Mouse (Mus musculus) adrenal gland, adult (tissue): ENCODE data around the gene Cd209b.
A peak's percentile ranks its signal among the peaks of the same experiment; 100 is the strongest.

Source experiments
- DNase-seq, 2 experiments: peaks; one replicate each; pipeline ENCODE4 v3.0.0; 2022 to 2023; ENCODE audit warnings: low spot score in 1 of 2; ENCODE audit not compliant: inconsistent age in 2 of 2

The Cd209b gene

DNA sequence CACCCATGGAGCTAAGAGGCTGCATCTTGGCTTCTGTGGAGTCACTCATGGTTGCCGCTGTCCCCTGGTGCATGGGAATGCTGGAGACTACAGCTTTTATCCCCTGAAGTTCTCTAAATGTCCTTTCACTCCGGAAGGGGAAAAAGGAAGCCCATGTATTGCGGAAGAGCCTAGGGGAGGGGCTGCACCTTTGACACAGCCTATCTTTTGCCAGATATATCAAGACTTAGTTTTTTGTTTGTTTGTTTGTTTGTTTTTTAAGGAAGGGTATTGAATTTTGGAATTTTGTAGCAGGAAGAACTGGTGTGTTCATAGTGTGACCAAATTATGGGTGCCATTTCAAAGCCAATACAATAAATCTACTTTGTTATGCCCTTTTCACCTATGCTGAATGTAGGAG, at the start of gene Cd209b:
Gene Cd209b, minus strand, starts transcription at position 101 of the 400 bp plus-strand sequence.
- DNase-seq: no peak

DNA sequence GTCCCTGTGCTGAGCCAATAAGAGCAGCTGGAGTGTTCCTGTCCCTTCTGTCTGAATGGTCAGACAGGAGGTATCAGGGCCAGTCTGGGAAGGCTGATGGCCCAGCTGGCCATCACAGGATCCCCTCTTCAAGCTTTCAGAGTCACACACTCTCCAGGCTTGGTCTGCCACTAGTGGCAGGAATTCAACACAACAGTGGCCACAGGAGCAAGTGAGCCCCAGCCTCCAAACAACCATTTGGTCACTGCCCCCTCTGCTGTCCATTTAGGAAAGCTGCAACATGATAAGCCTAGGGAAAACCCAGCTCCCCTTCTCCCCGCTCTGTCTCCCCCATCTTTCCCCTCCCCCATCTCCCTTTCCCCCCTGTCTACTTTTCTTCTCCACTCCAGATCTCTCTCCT, 29.4 kb upstream of the Cd209b start:
- DNase-seq: peak; percentile 8 to 54

DNA sequence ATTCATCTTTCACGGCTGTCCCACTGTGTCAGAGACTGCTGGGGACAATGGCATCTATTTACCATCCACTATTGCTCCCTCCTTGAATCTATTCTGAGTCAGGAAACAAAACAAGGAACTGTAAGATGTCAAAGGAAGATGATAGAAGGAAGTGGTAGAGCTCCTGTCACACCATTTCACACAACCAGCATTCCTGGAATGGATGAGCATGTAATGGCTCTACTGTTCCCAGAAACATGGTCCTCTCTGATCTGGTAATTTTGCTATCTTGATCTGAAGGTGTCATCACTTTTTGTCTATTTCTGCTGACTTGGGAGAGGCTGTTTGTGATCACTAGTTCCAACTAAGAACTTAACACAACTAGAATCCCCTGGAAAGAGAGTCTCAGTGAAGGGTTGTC, 28.0 kb upstream of the Cd209b start, which contains the start of gene Cd209c:
Gene Cd209c, minus strand, starts transcription at position 101 of the 400 bp plus-strand sequence.
- no peak for DNase-seq

DNA sequence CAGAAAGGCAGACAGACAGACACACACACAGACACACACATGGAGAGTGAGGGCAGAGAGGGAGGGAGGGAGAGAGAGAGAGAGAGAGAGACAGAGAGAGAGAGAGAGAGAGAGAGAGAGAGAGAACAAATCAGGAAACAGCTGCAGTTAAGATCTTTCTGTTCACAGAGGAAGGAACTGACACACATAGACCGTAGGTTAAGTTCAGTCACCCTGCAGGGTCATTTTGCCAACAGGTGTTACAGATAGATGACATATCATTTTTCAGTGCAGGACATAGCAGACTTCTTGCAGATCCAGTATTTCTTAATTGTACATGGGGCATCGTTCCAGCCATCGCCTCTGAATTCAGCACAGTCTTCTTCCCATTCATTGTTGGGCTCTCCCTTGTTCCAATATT, 13.4 kb upstream of the Cd209b start:
- no peak for DNase-seq

DNA sequence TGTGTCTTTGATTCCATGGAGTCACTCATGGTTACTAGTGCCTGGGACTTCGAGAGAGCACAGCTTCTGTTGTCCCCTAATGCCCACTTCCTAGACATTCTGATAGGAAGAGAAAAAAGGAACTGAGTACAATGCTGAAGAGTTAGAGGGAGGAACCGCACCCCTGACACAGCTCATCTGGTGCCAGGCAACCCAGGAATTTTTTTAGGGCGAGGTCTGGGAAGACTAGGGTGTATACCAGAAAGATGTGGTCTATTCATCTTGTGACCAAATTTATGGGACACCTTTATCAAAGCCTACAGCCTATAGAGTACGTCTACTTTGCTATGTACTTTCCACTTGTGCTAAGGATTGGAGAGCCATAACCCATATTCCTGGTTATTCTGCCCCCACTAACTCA, 48.2 kb downstream of the Cd209b start, which contains the start of gene Cd209d:
Gene Cd209d, minus strand, starts transcription at position 101 of the 400 bp plus-strand sequence.
- no peak for DNase-seq

DNA sequence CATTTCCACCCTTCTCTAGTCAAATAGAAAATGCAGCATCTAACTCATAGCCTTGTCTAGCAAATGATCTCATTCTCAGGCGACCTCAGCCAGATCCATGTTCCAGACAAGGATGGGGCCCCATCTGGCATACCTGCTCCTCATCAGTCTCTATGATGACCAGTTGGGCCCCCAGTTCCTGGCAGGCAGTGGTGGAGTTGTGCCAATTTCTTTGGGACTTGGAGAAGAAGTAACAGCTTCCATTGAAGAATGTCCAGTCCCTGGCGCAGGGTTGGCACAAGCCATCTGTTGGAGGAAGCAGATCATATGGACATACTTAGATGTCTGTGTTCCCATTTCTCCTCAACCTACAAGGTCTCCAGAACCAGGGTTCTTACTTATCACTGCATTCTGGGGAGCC, 50.5 kb downstream of the Cd209b start:
- no peak for DNase-seq
